Mouse (Mus musculus) kidney, postnatal 14 days (tissue): ENCODE results near the gene Cbx5.

Experiments used
- DNase-seq: peaks from one replicate; pipeline ENCODE4 v3.0.0; 2022; ENCODE audit warnings: mixed read lengths

Gene Cbx5

GRCm38 (mm10) chr15:103170316-103170679 lies 69.3 kb downstream of the Cbx5 start:
- DNase-seq = no peak

GRCm38 (mm10) chr15:103169612-103170315 lies 69.9 kb downstream of the Cbx5 start:
- no peak for DNase-seq

- peak; percentile 63 for DNase-seq
These were observed 70.6 kb downstream of the Cbx5 start for GRCm38 (mm10) chr15:103168801-103169611.

GRCm38 (mm10) chr15:103167786-103168185 lies 71.8 kb downstream of the Cbx5 start:
- no peak for DNase-seq

- DNase-seq = no peak
These were observed 72.5 kb downstream of the Cbx5 start, which contains the start of gene Smug1 for GRCm38 (mm10) chr15:103167042-103167615. Gene Smug1 (minus strand): TSS chr15:103167092.

GRCm38 (mm10) chr15:103165924-103166323 lies 73.7 kb downstream of the Cbx5 start:
- DNase-seq = no peak

- peak; percentile 92 for DNase-seq
These were observed 74.2 kb downstream of the Cbx5 start for GRCm38 (mm10) chr15:103165379-103165778.

GRCm38 (mm10) chr15:103163182-103163919 lies 76.3 kb downstream of the Cbx5 start:
- peak; percentile 93 for DNase-seq

GRCm38 (mm10) chr15:103157585-103157984 lies 82.0 kb downstream of the Cbx5 start:
- DNase-seq = no peak

GRCm38 (mm10) chr15:103156890-103157289 lies 82.7 kb downstream of the Cbx5 start:
- DNase-seq = no peak

- DNase-seq = no peak
These were observed 84.0 kb downstream of the Cbx5 start for GRCm38 (mm10) chr15:103155366-103156321.

- no peak for DNase-seq
These were observed 86.6 kb downstream of the Cbx5 start for GRCm38 (mm10) chr15:103152890-103153610.

GRCm38 (mm10) chr15:103152371-103152770 lies 87.2 kb downstream of the Cbx5 start:
- DNase-seq = no peak

- DNase-seq = no peak
These were observed 91.8 kb downstream of the Cbx5 start for GRCm38 (mm10) chr15:103147779-103148178.

- DNase-seq = no peak
These were observed 92.3 kb downstream of the Cbx5 start for GRCm38 (mm10) chr15:103147422-103147690.

GRCm38 (mm10) chr15:103146627-103147421 lies 92.8 kb downstream of the Cbx5 start:
- DNase-seq = peak; percentile 61

GRCm38 (mm10) chr15:103145635-103146299 lies 93.8 kb downstream of the Cbx5 start:
- no peak for DNase-seq

GRCm38 (mm10) chr15:103144176-103144575 lies 95.4 kb downstream of the Cbx5 start:
- no peak for DNase-seq
